In the genomic region with DNA sequence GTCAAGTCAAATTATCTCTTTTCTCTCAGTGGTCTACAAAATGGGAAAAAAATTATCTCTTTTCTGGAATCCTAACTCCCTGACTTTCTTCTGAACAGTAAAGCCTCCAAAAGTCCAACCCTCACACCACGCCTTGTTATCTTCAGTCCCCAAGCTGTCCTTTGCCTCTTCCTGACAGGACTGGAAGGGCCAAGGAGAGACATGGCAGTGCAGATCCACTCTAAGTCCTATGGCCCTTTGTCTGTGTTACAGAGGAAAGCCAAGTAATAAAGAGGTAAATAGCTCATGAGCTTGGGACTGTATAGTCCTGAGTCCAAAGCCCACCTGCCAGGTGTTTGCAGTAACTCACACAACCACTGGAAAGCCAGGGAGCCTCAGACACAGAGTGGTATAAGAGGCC, we compare ENCODE assay signal across 11 mouse cellular contexts. TPM values are rescaled to one million over a fixed set of nuclear protein-coding genes. Genes with fewer than 3 reads are reported as not detected.
DNase-seq lines count a peak whose midpoint lies in the region; ATAC-seq and TF ChIP-seq lines count a peak whose summit lies in the region.
"Had no signal": no experiment of that assay in that cellular context is flagged by ENCODE, and none has a peak within 500 bp of the region (broad histone marks: within the 10 kb centered on the region; RNA-seq: fewer than 3 reads in every experiment).

No protein-coding gene starts in this region.

- no peaks in the 10 kb centered on the region for H3K79me2 ChIP-seq in MEL (ENCODE audit: control insufficient read depth, insufficient read depth, low read length, poor library complexity)

- no peak for TF ChIP-seq EP300 in MEL (IDR thresholded peaks at IDR 0.05; ENCODE audit: low read depth in 1 of 2, low read length in 2 of 2)
- no peak for TF ChIP-seq EP300 in liver, embryonic 14.5 days (IDR thresholded peaks at IDR 0.05; ENCODE audit: low read depth)

- no peak for TF ChIP-seq CTCF in MEL (IDR thresholded peaks at IDR 0.05 in 2 of 3, conservative IDR thresholded peaks at IDR 0.05 in 1 of 3; ENCODE audit: control insufficient read depth in 1 of 3, insufficient read depth in 1 of 3, low read depth in 2 of 3, low read length in 3 of 3, poor library complexity in 1 of 3, severe bottlenecking in 1 of 3)
- no peak for TF ChIP-seq CTCF in liver, embryonic 14.5 days (IDR thresholded peaks at IDR 0.05; ENCODE audit: low read depth)

- H3K27ac ChIP-seq in kidney, embryonic 15.5 days = peak overlapping the region; percentile 52; the same call in 1 of the 2 replicates
- H3K27ac ChIP-seq in MEL (ENCODE audit: control insufficient read depth, low read depth, low read length) = no peak overlapping the region
- H3K27ac ChIP-seq in heart, embryonic 15.5 days = peak overlapping the region; percentile 98
- H3K27ac ChIP-seq in liver, embryonic 14.5 days = no peak overlapping the region
- H3K27ac ChIP-seq: embryonic facial prominence, embryonic 13.5 days had no signal

- TF ChIP-seq RAD21 in MEL (IDR thresholded peaks at IDR 0.05; ENCODE audit: low read depth, low read length) = no peak

- no peak overlapping the region for H3K9ac ChIP-seq in kidney, embryonic 15.5 days
- no peak overlapping the region for H3K9ac ChIP-seq in MEL (ENCODE audit: control insufficient read depth, low read depth, low read length, poor library complexity, severe bottlenecking)
- H3K9ac ChIP-seq in heart, embryonic 15.5 days = peak overlapping the region; percentile 48
- no peak overlapping the region for H3K9ac ChIP-seq in liver, embryonic 14.5 days (replicated peaks)
- H3K9ac ChIP-seq: embryonic facial prominence, embryonic 13.5 days had no signal

- H3K9me3 ChIP-seq in kidney, embryonic 15.5 days (replicated peaks) = no peaks in the 10 kb centered on the region
- no peaks in the 10 kb centered on the region for H3K9me3 ChIP-seq in MEL (replicated peaks; ENCODE audit: insufficient read depth, low read length)
- H3K9me3 ChIP-seq in heart, embryonic 15.5 days (replicated peaks) = no peaks in the 10 kb centered on the region
- no peaks in the 10 kb centered on the region for H3K9me3 ChIP-seq in liver, embryonic 14.5 days (ENCODE audit: control insufficient read depth, low read length)
- H3K9me3 ChIP-seq: embryonic facial prominence, embryonic 13.5 days; G1E had no signal

- H3K4me1 ChIP-seq in kidney, embryonic 15.5 days = no peaks in the 10 kb centered on the region
- H3K4me1 ChIP-seq in MEL (ENCODE audit: control insufficient read depth in 1 of 2, insufficient read depth in 2 of 2, low read length in 2 of 2) = peaks cover 12 to 24% of the 10 kb centered on the region in 2 experiments
- peaks cover 55% of the 10 kb centered on the region for H3K4me1 ChIP-seq in heart, embryonic 15.5 days (replicated peaks)
- peaks cover 2 to 21% of the 10 kb centered on the region in 2 experiments; a peak in 3 of 4 replicates for H3K4me1 ChIP-seq in liver, embryonic 14.5 days (replicated peaks; ENCODE audit: control insufficient read depth in 2 of 2, insufficient read depth in 2 of 2, low read length in 1 of 2)
- H3K4me1 ChIP-seq: embryonic facial prominence, embryonic 13.5 days had no signal

- ATAC-seq in kidney, embryonic 15.5 days (replicated peaks; ENCODE audit: low FRiP score) = no peak
- ATAC-seq in heart, embryonic 15.5 days (replicated peaks; ENCODE audit: insufficient number of reproducible peaks, insufficient read depth, low FRiP score, low read depth) = no peak
- peak; percentile 29; the same call in 1 of the 2 replicates for ATAC-seq in liver, embryonic 14.5 days (ENCODE audit: insufficient read depth)

- no peak overlapping the region for H3K4me2 ChIP-seq in kidney, embryonic 15.5 days
- peak overlapping the region; percentile 58 for H3K4me2 ChIP-seq in heart, embryonic 15.5 days
- no peak overlapping the region for H3K4me2 ChIP-seq in liver, embryonic 14.5 days (ENCODE audit: low read depth)
- H3K4me2 ChIP-seq: embryonic facial prominence, embryonic 13.5 days had no signal

- WGBS in kidney, embryonic 15.5 days = 86% methylated on average over 1 of the region's 1 CpGs
- 24% methylated on average over 1 of the region's 1 CpGs for WGBS in heart, embryonic 15.5 days
- WGBS in liver, embryonic 14.5 days (ENCODE audit: insufficient replicate concordance) = 14% methylated on average over 1 of the region's 1 CpGs

- no peak for DNase-seq in kidney, postnatal 25 days
- no peak for DNase-seq in MEL (ENCODE audit: low read depth, low spot score)
- DNase-seq in liver, embryonic 14.5 days (ENCODE audit: low read depth in 3 of 3, low spot score in 3 of 3) = no peak
- no peak for DNase-seq in embryo, embryonic 10 days (ENCODE audit: low spot score)
- DNase-seq in gastrocnemius, postnatal 4 days (ENCODE audit: low spot score in 2 of 2) = no peak
- DNase-seq: cerebellum, adult 11 months; thymus, adult 18-20 months had no signal

- TF ChIP-seq POLR2A in MEL (IDR thresholded peaks at IDR 0.05; ENCODE audit: control insufficient read depth in 1 of 2, insufficient read depth in 1 of 2, low read depth in 1 of 2, low read length in 2 of 2, poor library complexity in 1 of 2) = no peak

- peaks cover 70% of the 10 kb centered on the region for H3K36me3 ChIP-seq in kidney, embryonic 15.5 days
- H3K36me3 ChIP-seq in MEL (ENCODE audit: control insufficient read depth in 1 of 2, insufficient read depth in 2 of 2, low read length in 2 of 2) = peaks cover 0 to 24% of the 10 kb centered on the region in 2 experiments; a peak in 2 of 4 replicates
- H3K36me3 ChIP-seq in heart, embryonic 15.5 days = peaks cover 11% of the 10 kb centered on the region; the same call in 1 of the 2 replicates
- H3K36me3 ChIP-seq in liver, embryonic 14.5 days (replicated peaks; ENCODE audit: control insufficient read depth, insufficient read depth, low read depth) = no peaks in the 10 kb centered on the region

- H3K27me3 ChIP-seq in kidney, embryonic 15.5 days = no peaks in the 10 kb centered on the region
- H3K27me3 ChIP-seq in MEL (ENCODE audit: control insufficient read depth in 1 of 2, insufficient read depth in 2 of 2, low read length in 2 of 2) = no peaks in the 10 kb centered on the region
- H3K27me3 ChIP-seq in heart, embryonic 15.5 days = no peaks in the 10 kb centered on the region
- no peaks in the 10 kb centered on the region for H3K27me3 ChIP-seq in liver, embryonic 14.5 days (ENCODE audit: control insufficient read depth, insufficient read depth, low read length)
- H3K27me3 ChIP-seq: embryonic facial prominence, embryonic 13.5 days had no signal

- no peak overlapping the region for H3K4me3 ChIP-seq in kidney, embryonic 15.5 days (replicated peaks)
- H3K4me3 ChIP-seq in MEL (ENCODE audit: control insufficient read depth in 1 of 2, insufficient read depth in 1 of 2, low read depth in 2 of 2, low read length in 2 of 2) = no peak overlapping the region
- peak overlapping the region; percentile 36 for H3K4me3 ChIP-seq in heart, embryonic 15.5 days
- no peak overlapping the region for H3K4me3 ChIP-seq in liver, embryonic 14.5 days (ENCODE audit: insufficient read depth in 1 of 2, low read depth in 2 of 2, low read length in 2 of 2)
- H3K4me3 ChIP-seq: embryonic facial prominence, embryonic 13.5 days had no signal

TF ChIP-seq in MEL, 35 proteins besides CTCF, POLR2A, EP300 and RAD21 (continues in another document):
- TF ChIP-seq TAL1 (IDR thresholded peaks at IDR 0.05; ENCODE audit: low read length) (0 out of 2 replicates have a peak, but pooled peaks have one; percentile 12), TBP (IDR thresholded peaks at IDR 0.05; ENCODE audit: low read depth, low read length) (no peak), JUND (IDR thresholded peaks at IDR 0.05; ENCODE audit: low read depth, low read length) (no peak)

RNA-seq across cellular contexts. Expression of a gene that starts 21.3 kb away (rescaled TPM):
- polyA plus RNA-seq in kidney, embryonic 15.5 days (2015; fragmentation: Nextera tagmentation; extraction: Ambion mirVana) = 65.3 and 66.2 TPM in 2 replicates
- 29.2 and 31.2 TPM in 2 replicates for total RNA-seq in MEL (2012; rRNA removed)
- 10 to 100 TPM in 1 of 2 experiments, not detected in 1; 33.8 TPM for polyA plus RNA-seq in MEL (2012; ENCODE audit: insufficient read depth in 1 of 2, insufficient read length in 2 of 2, low read depth in 1 of 2, low replicate concordance in 2 of 2, missing spikeins in 1 of 2)
- 40.2 and 48.9 TPM in 2 replicates for polyA plus RNA-seq in heart, embryonic 15.5 days (2015; fragmentation: Nextera tagmentation; extraction: Ambion mirVana)
- 11.3 and 11.7 TPM in 2 replicates for polyA plus RNA-seq in liver, embryonic 14.5 days (2012; rRNA removed)
- 16.9 and 20.5 TPM in 2 replicates for polyA plus RNA-seq in liver, embryonic 14.5 days (2014; fragmentation: Nextera tagmentation; extraction: Ambion mirVana)
- 10 to 100 TPM; 53.0 to 57.4 TPM for total RNA-seq in gastrocnemius, postnatal 4 days (2021)

RNA-seq across cellular contexts. Expression of a gene that starts 21.4 kb away (rescaled TPM):
- polyA plus RNA-seq in kidney, embryonic 15.5 days (2015; fragmentation: Nextera tagmentation; extraction: Ambion mirVana) = 18.6 TPM in 2 replicates
- total RNA-seq in MEL (2012; rRNA removed) = 8.8 and 9.9 TPM in 2 replicates
- polyA plus RNA-seq in MEL (2012; ENCODE audit: insufficient read depth in 1 of 2, insufficient read length in 2 of 2, low read depth in 1 of 2, low replicate concordance in 2 of 2, missing spikeins in 1 of 2) = 10 to 100 TPM in 1 of 2 experiments, not detected in 1; 12.8 TPM
- polyA plus RNA-seq in heart, embryonic 15.5 days (2015; fragmentation: Nextera tagmentation; extraction: Ambion mirVana) = 35.5 and 39.5 TPM in 2 replicates
- polyA plus RNA-seq in liver, embryonic 14.5 days (2012; rRNA removed) = 3.7 and 4.0 TPM in 2 replicates
- 6.9 and 7.9 TPM in 2 replicates for polyA plus RNA-seq in liver, embryonic 14.5 days (2014; fragmentation: Nextera tagmentation; extraction: Ambion mirVana)
- total RNA-seq in gastrocnemius, postnatal 4 days (2021) = 10 to 100 TPM; 13.2 to 14.1 TPM

RNA-seq across cellular contexts. Expression of a gene that starts 24.7 kb away (rescaled TPM):
- polyA plus RNA-seq in kidney, embryonic 15.5 days (2015; fragmentation: Nextera tagmentation; extraction: Ambion mirVana) = 89.4 and 95.4 TPM in 2 replicates
- total RNA-seq in MEL (2012; rRNA removed) = 30.1 and 35.2 TPM in 2 replicates
- polyA plus RNA-seq in MEL (2012; ENCODE audit: insufficient read depth in 1 of 2, insufficient read length in 2 of 2, low read depth in 1 of 2, low replicate concordance in 2 of 2, missing spikeins in 1 of 2) = 10 to 100 TPM; 29.5 to 95.3 TPM
- 80.0 and 87.6 TPM in 2 replicates for polyA plus RNA-seq in heart, embryonic 15.5 days (2015; fragmentation: Nextera tagmentation; extraction: Ambion mirVana)
- polyA plus RNA-seq in liver, embryonic 14.5 days (2012; rRNA removed) = 21.9 and 23.5 TPM in 2 replicates
- 18.2 and 21.4 TPM in 2 replicates for polyA plus RNA-seq in liver, embryonic 14.5 days (2014; fragmentation: Nextera tagmentation; extraction: Ambion mirVana)
- total RNA-seq in gastrocnemius, postnatal 4 days (2021) = 10 to 100 TPM; 47.7 to 52.9 TPM

RNA-seq across cellular contexts. Expression of a gene that starts 56.0 kb away (rescaled TPM):
- polyA plus RNA-seq in kidney, embryonic 15.5 days (2015; fragmentation: Nextera tagmentation; extraction: Ambion mirVana) = 703 and 789 TPM in 2 replicates
- 161 and 172 TPM in 2 replicates for total RNA-seq in MEL (2012; rRNA removed)
- polyA plus RNA-seq in MEL (2012; ENCODE audit: insufficient read depth in 1 of 2, insufficient read length in 2 of 2, low read depth in 1 of 2, low replicate concordance in 2 of 2, missing spikeins in 1 of 2) = 100 to 1,000 TPM; 119 to 452 TPM
- polyA plus RNA-seq in heart, embryonic 15.5 days (2015; fragmentation: Nextera tagmentation; extraction: Ambion mirVana) = 1,227 and 1,553 TPM in 2 replicates
- 32.6 and 58.5 TPM in 2 replicates for polyA plus RNA-seq in liver, embryonic 14.5 days (2012; rRNA removed)
- 419 and 440 TPM in 2 replicates for polyA plus RNA-seq in liver, embryonic 14.5 days (2014; fragmentation: Nextera tagmentation; extraction: Ambion mirVana)
- total RNA-seq in gastrocnemius, postnatal 4 days (2021) = 100 to 1,000 TPM; 476 to 560 TPM

Comparison
In these comparisons a context has a peak if more than half of its experiments do, and no peak if none do; other contexts are left out.
1. H3K27ac ChIP-seq: peak in kidney, embryonic 15.5 days (single experiment) and heart, embryonic 15.5 days (single experiment); none in MEL (single experiment) and liver, embryonic 14.5 days (single experiment).